Comparison of ENCODE assay signal across 8 mouse cellular contexts in genomic region chr9:78108796-78109239, GRCm38 (mm10). TPM values are rescaled to one million over a fixed set of nuclear protein-coding genes. Genes with fewer than 3 reads are reported as not detected.
DNase-seq lines count a peak whose midpoint lies in the region; ATAC-seq and TF ChIP-seq lines count a peak whose summit lies in the region.

Gene Fbxo9 (minus strand): TSS chr9:78109065.
Gene Ick (plus strand): TSS chr9:78109192.

- H3K4me2 ChIP-seq in forebrain, embryonic 15.5 days (replicated peaks) = peak within 1 kb of the TSS; percentile 92

- no peaks in the 10 kb centered on the region for H3K27me3 ChIP-seq in forebrain, embryonic 15.5 days
- H3K27me3 ChIP-seq in thymus, adult 2 months (ENCODE audit: control insufficient read depth, insufficient read depth, low read length) = no peaks in the 10 kb centered on the region

- no peaks in the 10 kb centered on the region for H3K36me3 ChIP-seq in ES-E14 (ENCODE audit: control insufficient read depth, insufficient read depth, low read length, poor library complexity, severe bottlenecking)
- H3K36me3 ChIP-seq in forebrain, embryonic 15.5 days = 0 out of 2 replicates have a peak, but pooled peaks cover 2% of the 10 kb centered on the region
- no peaks in the 10 kb centered on the region for H3K36me3 ChIP-seq in thymus, adult 2 months (ENCODE audit: control insufficient read depth, insufficient read depth, low read length)

- peak; percentile 96 for ATAC-seq in forebrain, embryonic 15.5 days (replicated peaks)
- peak; percentile 90 for ATAC-seq in neutrophil, adult 5-6 weeks (ENCODE audit: extremely low read depth, insufficient number of reproducible peaks, low FRiP score, poor library complexity, severe bottlenecking)

- H3K9ac ChIP-seq in ES-E14 (ENCODE audit: insufficient read depth, low read depth, low read length, poor library complexity, severe bottlenecking) = peak within 1 kb of the TSS; percentile 81
- H3K9ac ChIP-seq in forebrain, embryonic 15.5 days (replicated peaks) = peak within 1 kb of the TSS; percentile 91

- H3K27ac ChIP-seq in ES-E14 (ENCODE audit: insufficient read depth, low read depth, low read length, poor library complexity, severe bottlenecking) = peak within 1 kb of the TSS; percentile 6; the same call in 1 of the 2 replicates
- H3K27ac ChIP-seq in forebrain, embryonic 15.5 days (replicated peaks) = peak within 1 kb of the TSS; percentile 95
- H3K27ac ChIP-seq in thymus, adult 2 months (ENCODE audit: control insufficient read depth, insufficient read depth, low read length) = peak within 1 kb of the TSS; percentile 84

- in situ Hi-C loops in ES-E14 (cut with MboI; ENCODE audit: low sequenced_read_pairs in 2 of 2, unreplicated experiment in 2 of 2) = no loop called here

- intact Hi-C loops in heart, postnatal 25 days (cut with DNase I) = loop anchor here (1.0 kb wide), 1 partner anchor 84 kb away; no protein-coding TSS in a partner anchor

- TF ChIP-seq POLR2A in lung, adult 2 months (IDR thresholded peaks at IDR 0.05; ENCODE audit: borderline replicate concordance, extremely low read depth, low read depth, low read length) = peak; percentile 87; the same call in 1 of the 2 replicates
- no peak for TF ChIP-seq POLR2A in thymus, adult 2 months (IDR thresholded peaks at IDR 0.05; ENCODE audit: control insufficient read depth, extremely low read depth, insufficient read depth, low read length, poor library complexity)

- no peak for TF ChIP-seq CTCF in lung, adult 2 months (IDR thresholded peaks at IDR 0.05; ENCODE audit: insufficient read depth, low read length)
- TF ChIP-seq CTCF in thymus, adult 2 months (IDR thresholded peaks at IDR 0.05; ENCODE audit: borderline replicate concordance, control insufficient read depth, extremely low read depth, insufficient read depth, low read length, poor library complexity) = no peak

- peak within 1 kb of the TSS; percentile 78 to 94 for H3K4me3 ChIP-seq in ES-E14 (ENCODE audit: insufficient read depth in 1 of 2, low read depth in 1 of 2, low read length in 2 of 2, poor library complexity in 1 of 2, severe bottlenecking in 1 of 2)
- H3K4me3 ChIP-seq in forebrain, embryonic 15.5 days = peak within 1 kb of the TSS; percentile 61
- H3K4me3 ChIP-seq in lung, adult 2 months (replicated peaks; ENCODE audit: extremely low read depth, low read depth, low read length) = peak within 1 kb of the TSS; percentile 94
- H3K4me3 ChIP-seq in thymus, adult 2 months (ENCODE audit: control insufficient read depth, insufficient read depth, low read length) = peak within 1 kb of the TSS; percentile 61

- H3K9me3 ChIP-seq in ES-E14 (ENCODE audit: control insufficient read depth, insufficient read depth, low read depth, low read length) = no peaks in the 10 kb centered on the region
- no peaks in the 10 kb centered on the region for H3K9me3 ChIP-seq in forebrain, embryonic 15.5 days

- 0% methylated on average over 20 of the region's 20 CpGs for WGBS in forebrain, embryonic 15.5 days
- WGBS in lung, adult 2 months = under 1% methylated on average over 20 of the region's 20 CpGs
- WGBS in thymus, adult 2 months = under 1% methylated on average over 20 of the region's 20 CpGs

- H3K4me1 ChIP-seq in ES-E14 (ENCODE audit: control insufficient read depth in 2 of 2, insufficient read depth in 2 of 2, low read length in 2 of 2, poor library complexity in 1 of 2) = peaks cover 1 to 4% of the 10 kb centered on the region in 2 experiments; a peak in 1 of 4 replicates
- peaks cover 17% of the 10 kb centered on the region for H3K4me1 ChIP-seq in forebrain, embryonic 15.5 days
- H3K4me1 ChIP-seq in lung, adult 2 months (ENCODE audit: control insufficient read depth, insufficient read depth, low read length) = peaks cover 5% of the 10 kb centered on the region; the same call in 1 of the 2 replicates
- H3K4me1 ChIP-seq in thymus, adult 2 months (replicated peaks; ENCODE audit: control insufficient read depth, insufficient read depth, low read length) = no peaks in the 10 kb centered on the region; the same call in 1 of the 2 replicates

- DNase-seq in ES-E14 (ENCODE audit: low read depth, low spot score) = peak; percentile 87
- DNase-seq in cerebellum, adult 11-12 months = peak; percentile 91
- DNase-seq in heart, postnatal 25 days (ENCODE audit: low spot score) = peak; percentile 81
- DNase-seq in layer of hippocampus, adult 18-20 months (ENCODE audit: low spot score in 2 of 2) = peak; percentile 88 to 96
- no peak for DNase-seq in lung, adult 2 months
- DNase-seq in thymus, adult 2 months = peak; percentile 89

TF ChIP-seq in ES-E14, 5 proteins besides CTCF, POLR2A, EP300 and RAD21:
- TF ChIP-seq ZC3H11A (IDR thresholded peaks at IDR 0.05; ENCODE audit: borderline replicate concordance, low read depth, low read length) (no peak), MAFK (IDR thresholded peaks at IDR 0.05; ENCODE audit: insufficient read depth, low read depth, low read length) (no peak), CHD2 (IDR thresholded peaks at IDR 0.05; ENCODE audit: low read depth, low read length) (peak; percentile 30; the same call in 1 of the 2 replicates), HCFC1 (IDR thresholded peaks at IDR 0.05; ENCODE audit: borderline replicate concordance, insufficient read depth, low read length) (peak; percentile 98)
TF ChIP-seq in ES-E14: peak in this region for 2.

RNA-seq across cellular contexts. Expression of gene Fbxo9, which starts in this region (rescaled TPM):
- 19.2 and 28.7 TPM in 2 replicates for total RNA-seq in ES-E14 (2012; rRNA removed)
- polyA plus RNA-seq in forebrain, embryonic 15.5 days (2015; fragmentation: Nextera tagmentation; extraction: Ambion mirVana) = 51.4 and 54.3 TPM in 2 replicates
- 10 to 100 TPM; 49.2 to 51.3 TPM for total RNA-seq in heart, postnatal 25 days (2021)
- 10 to 100 TPM; 90.3 to 92.2 TPM for total RNA-seq in layer of hippocampus, adult 18-20 months (2021)
- polyA plus RNA-seq in lung, adult 2 months (2012; rRNA removed) = 67.7 and 79.3 TPM in 2 replicates
- 72.2 and 80.3 TPM in 2 replicates for total RNA-seq in neutrophil, adult 5-6 weeks (2017)
- 99.7 and 119 TPM in 2 replicates for polyA plus RNA-seq in thymus, adult 2 months (2012; rRNA removed)

RNA-seq across cellular contexts. Expression of gene Ick, which starts in this region (rescaled TPM):
- 5.3 and 5.4 TPM in 2 replicates for total RNA-seq in ES-E14 (2012; rRNA removed)
- polyA plus RNA-seq in forebrain, embryonic 15.5 days (2015; fragmentation: Nextera tagmentation; extraction: Ambion mirVana) = 37.5 and 39.8 TPM in 2 replicates
- total RNA-seq in heart, postnatal 25 days (2021) = 10 to 100 TPM; 14.9 to 15.3 TPM
- 10 to 100 TPM; 18.0 to 18.3 TPM for total RNA-seq in layer of hippocampus, adult 18-20 months (2021)
- polyA plus RNA-seq in lung, adult 2 months (2012; rRNA removed) = 21.1 and 23.7 TPM in 2 replicates
- 2.9 and 4.3 TPM in 2 replicates for total RNA-seq in neutrophil, adult 5-6 weeks (2017)
- 14.5 and 16.5 TPM in 2 replicates for polyA plus RNA-seq in thymus, adult 2 months (2012; rRNA removed)

Comparison
In these comparisons a context has a peak if more than half of its experiments do, and no peak if none do; other contexts are left out.
1. H3K27ac ChIP-seq: peak in every context shown above with its lines; median percentile 95 in forebrain, embryonic 15.5 days; 84 in thymus, adult 2 months; 6 in ES-E14.